Mouse (Mus musculus) fat pad, adult 2 months (tissue): ENCODE data around the gene C1qb.

Experiments used
- DNase-seq: peaks from one replicate; pipeline ENCODE4 v3.0.0-alpha.2; 2011; ENCODE audit warnings: low read depth, low spot score; ENCODE audit errors: extremely low read depth

The C1qb gene

DNA sequence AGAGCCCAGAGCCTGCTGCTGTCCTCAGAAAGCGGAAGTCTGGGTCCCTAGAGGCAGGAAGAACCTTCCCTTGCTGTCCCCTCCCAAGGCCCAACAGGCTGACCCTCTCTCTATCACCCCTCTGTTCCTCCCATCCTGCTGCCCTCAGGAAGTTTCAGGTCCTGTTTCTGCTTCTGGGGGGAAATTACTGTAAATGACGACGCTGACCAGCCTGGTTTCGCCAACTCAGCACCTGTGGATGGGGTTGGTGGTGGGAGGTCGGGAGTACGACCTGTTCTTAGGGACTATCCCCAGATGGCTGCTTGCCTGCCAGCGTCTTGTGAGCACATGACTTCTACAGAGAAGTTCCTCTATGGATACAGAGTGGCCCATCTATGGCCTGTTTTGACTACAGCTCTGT lies at the start of gene C1qb:
Gene C1qb, minus strand, starts transcription at position 87 of the 400 bp plus-strand sequence.
- no peak for DNase-seq

DNA sequence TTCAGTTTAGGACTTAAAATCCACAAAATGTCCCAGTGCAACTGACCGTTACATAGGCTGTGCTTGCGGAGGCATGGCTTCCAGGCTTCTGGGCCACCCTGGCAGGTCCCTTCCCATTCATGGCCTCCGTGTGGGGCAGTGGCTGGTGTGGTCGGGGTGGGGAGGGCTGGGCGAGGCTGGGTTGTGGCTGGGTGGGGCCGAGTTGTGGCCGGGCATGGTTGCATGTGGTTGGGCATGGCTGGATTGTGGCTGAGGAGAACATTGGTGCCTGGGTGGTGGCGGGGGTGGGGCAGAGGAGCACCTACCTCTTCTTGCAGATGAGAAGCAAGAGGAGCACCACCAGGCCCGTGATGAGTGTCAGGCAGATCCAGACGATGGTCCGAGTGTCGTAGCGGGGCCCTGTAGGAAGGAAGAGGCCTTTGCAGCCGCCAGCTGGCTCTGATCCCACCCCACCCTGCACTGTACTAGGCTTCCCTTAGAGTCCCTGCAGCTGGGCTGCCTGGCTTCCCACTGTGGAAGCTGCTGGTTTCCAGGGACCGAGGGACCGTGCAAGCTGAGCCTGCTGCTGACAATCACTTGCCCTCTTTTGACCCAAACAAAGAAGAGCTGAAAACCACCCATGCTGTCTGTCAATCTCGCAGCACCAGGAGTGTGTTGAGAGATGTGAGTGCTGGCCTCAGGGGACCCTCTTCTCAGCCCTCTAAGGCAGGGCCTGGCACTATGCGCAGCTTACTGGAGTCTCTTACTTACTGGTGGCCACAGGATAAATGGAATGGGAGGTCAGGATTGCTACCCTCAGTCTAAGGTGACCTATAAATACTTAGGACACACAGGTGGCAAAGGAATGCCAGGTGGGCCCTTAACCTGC lies 49.0 kb upstream of the C1qb start:
- DNase-seq, result no peak

DNA sequence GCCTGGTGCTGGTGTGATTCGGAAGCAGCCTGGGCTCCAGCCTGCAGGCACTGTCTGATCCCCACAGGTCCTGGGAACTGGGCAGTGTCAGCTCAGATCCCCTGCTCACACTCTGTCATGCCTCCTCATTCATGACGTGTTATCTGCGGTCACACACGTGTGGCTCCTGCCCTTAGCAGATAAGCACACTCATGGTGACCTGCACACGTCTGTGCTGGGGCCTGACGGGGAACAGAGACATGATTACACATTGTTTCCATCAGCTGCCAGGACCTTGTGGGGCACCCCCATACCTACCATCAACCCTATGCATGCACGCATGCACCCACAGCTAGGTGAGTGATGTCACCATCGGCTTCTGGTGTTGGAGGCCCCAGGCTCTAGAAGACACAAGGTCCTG lies 44.5 kb upstream of the C1qb start:
- no peak for DNase-seq

GRCm38 (mm10) chr4:136928928-136929327 lies 42.9 kb upstream of the C1qb start:
- DNase-seq, result no peak

DNA sequence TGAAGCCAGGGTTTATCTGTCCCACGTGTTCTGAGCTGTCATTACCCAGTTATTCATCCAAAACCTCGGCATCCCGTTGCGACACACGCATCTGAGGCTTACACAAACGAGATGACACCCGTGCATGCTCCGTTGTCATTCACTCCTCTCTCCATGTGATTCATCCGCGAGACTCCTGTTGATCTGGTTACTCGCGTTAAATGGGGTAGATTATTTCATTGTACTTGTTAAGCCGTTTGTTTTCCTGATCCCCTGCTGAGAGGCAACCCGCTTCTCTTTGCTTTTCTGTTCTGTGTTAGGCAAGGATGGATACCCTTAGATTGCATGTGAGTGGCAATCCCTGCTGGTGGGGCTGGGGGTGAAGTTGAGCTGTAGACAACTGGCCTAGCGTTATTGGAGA lies 39.8 kb upstream of the C1qb start:
- DNase-seq, result no peak

DNA sequence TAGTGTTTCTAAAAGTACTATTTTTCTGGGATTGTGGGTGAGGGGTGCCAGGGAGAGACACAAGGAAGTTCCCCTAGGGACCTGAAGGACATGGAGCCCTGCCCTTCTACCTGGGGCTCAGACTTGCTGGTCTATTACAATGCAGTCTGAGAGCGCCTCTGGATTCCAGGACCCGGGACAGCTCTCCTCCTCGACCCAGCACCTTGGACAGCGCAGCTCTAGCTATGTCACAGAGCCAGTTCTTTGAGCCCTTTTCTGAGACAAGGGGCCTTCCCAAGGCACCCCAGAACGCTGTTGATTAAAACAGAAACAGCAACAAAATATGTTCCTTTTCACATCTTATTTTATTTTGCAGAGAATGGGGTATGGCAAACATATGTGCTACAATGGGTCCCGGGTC lies 38.5 kb upstream of the C1qb start:
- no peak for DNase-seq

GRCm38 (mm10) chr4:136919526-136919925 lies 33.5 kb upstream of the C1qb start:
- no peak for DNase-seq

GRCm38 (mm10) chr4:136918834-136919233 lies 32.8 kb upstream of the C1qb start:
- DNase-seq, result no peak

DNA sequence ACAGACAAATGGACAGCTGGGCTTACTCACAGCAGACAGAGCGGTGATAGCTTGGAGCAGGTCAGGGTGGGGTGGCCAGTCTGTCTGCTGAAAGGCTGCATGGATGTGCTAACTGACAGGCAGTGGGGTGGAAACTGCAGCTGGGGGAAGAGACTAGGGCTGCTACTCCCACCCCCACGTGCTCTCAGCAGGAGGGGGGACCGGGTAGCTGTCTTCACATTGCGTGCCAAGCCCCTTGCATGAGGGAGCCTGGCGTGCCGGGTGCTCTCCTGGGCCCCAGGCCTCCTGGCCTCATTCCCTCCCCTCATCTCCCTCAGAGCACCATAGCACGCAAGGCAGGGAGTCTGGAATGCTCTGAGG lies 31.2 kb upstream of the C1qb start:
- no peak for DNase-seq

DNA sequence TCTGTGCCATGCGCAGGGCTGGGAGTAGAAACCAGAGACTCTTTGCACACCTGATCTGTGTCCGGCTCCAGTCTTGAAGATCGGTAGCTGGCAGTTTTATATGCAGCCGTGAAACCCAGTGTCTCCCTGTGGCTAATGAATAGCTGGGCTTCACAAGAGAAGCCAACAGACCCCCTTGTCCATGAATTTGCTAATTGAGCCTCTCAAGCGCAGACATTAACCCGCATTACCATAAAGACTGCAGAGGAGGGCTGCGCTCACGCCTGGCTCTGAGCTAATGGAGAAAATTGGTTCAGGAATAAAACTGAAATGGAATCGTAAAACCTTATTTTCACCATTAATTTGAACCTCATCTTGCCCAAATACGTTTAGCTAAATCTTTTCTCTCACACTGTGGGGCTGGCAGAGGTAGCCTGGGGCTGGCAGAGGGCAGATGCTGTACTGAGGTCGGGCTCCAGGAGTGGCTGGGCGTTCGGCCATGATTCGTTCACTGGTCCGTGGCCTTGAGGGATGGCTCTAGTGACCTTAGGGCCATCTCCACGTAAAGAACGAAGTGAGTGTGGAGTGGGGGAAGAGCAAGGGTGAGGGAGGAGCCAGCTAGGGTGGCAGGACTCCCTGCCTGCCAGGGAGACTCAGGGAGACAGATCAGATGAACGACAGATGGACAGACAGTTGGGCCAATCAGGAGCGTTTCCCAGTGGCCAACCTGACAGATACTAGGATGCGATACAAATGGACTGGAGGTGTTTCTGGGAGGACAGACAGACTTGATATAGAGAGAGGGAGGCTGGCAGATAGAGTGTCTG lies 30.6 kb upstream of the C1qb start:
- DNase-seq, result no peak

- no peak for DNase-seq
Measured at GRCm38 (mm10) chr4:136912841-136913240, 26.9 kb upstream of the C1qb start.

GRCm38 (mm10) chr4:136911804-136912203 lies 25.8 kb upstream of the C1qb start:
- no peak for DNase-seq

GRCm38 (mm10) chr4:136911211-136911646 lies 25.2 kb upstream of the C1qb start:
- no peak for DNase-seq

- DNase-seq, result no peak
Measured at GRCm38 (mm10) chr4:136907809-136908208, 21.8 kb upstream of the C1qb start.

GRCm38 (mm10) chr4:136907033-136907432 lies 21.0 kb upstream of the C1qb start:
- DNase-seq, result no peak

DNA sequence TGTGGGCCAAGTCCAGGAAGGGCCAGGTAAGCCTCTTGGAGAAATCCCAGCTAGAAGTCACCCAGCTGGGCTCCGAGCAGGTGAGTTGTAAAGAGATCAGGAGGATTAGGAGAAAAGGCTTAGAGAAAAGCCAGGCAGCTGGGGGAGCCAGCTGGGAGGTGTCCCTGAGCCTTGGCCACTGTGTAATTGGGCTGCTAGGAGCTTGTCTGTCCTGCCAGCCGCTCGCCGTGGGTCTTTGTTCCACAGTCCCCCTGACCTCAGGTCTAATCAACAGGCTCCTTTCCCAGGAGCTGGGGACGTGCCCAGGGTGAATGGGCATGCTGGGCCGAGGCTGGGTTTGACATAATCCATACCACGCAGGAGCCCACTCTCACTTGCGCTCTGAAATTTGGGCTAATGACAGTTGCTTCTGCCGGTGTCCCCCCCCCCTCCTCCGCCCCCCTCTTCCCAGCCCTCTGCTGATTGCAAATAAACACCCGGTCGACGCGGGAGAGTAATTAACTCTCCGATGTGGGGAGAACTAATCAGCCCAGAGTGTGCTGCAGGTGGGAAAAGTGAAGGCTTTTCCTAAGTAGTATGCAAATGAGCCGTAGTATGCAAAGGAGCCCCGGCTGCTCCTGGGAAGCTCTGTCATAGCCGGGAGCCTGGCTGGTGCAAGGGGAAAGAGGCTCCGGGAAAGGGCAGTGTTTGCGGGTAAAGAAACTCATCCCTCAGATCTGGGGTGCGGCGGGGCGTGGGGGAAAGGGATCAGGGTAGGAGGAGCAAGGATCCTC lies 19.0 kb upstream of the C1qb start:
- DNase-seq, result no peak

DNA sequence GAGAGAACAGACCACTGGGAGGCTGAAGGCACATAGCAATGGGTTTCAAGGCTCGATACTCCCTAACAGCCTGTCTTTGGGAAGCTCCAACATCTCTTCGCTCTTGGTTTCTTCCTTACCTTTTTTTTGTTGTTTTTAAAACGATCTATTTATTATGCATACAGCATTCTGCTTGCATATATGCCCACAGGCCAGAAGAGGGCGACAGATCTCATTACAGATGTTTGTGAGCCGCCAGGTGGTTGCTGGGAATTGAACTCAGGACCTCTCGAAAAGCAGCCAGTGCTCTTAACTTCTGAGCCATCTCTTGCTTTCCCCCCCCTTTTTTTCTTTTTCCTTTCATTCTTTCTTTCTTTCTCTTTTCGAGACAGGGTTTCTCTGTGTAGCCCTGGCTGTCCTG lies 13.2 kb upstream of the C1qb start:
- DNase-seq, result no peak

DNA sequence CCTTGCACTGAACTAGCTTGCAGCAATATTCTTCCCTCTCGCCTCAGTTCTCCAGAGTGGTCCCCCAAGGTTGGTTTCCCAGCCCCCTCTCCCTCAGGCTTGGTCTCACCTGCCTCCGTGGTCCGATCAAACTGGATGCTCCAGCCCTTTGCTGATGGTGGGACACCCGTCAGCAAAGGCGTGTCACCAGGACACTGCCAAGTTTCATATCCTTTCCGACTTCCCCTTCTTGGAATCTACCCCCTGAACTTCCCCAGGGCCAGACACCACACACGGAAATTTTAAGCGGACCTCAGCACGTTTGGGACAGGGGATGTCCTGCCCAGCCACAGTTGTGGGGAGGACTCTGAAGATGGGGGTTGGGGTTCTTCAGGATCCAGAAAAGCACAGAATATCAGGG lies 12.7 kb upstream of the C1qb start, which contains the start of gene C1qa:
Gene C1qa, minus strand, starts transcription at position 167 of the 400 bp plus-strand sequence.
- no peak for DNase-seq

GRCm38 (mm10) chr4:136898084-136898598 lies 12.2 kb upstream of the C1qb start:
- DNase-seq, result no peak

DNA sequence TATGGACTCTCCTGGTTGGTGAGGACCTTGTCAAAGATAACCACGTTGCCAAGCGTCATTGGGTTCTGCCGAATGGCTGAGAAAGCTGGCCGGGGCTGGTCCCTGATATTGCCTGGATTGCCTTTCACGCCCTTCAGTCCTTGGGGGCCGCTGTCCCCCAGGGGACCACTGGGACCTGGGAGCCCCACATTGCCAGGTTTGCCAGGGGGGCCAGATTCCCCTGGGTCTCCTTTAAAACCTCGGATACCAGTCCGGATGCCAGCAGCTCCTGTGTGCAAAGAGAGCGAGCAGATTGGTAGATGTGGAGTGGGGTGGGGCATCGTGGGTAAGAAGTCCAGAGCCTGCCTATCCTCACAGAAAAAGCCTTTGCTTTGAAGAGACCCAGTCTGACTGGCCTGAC lies 10.5 kb upstream of the C1qb start:
- DNase-seq, result no peak

DNA sequence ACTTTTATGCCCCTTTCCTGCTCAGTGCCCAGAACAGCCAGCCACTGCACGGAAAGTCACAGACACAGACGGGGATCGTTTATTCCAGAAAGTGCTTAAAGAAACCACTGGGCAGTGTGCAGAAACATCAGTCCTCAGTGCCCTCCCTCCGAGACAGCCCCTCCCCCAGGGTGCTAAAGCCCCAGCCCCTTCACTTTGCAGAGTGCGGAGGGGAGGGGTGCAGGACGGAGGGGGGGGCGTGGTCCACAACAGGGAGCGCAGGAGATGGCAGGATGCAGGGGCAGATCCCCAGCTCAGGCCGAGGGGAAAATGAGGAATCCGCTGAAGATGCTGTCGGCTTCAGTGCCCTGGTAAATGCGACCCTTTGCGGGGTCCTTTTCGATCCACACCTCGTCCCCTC lies 9.9 kb upstream of the C1qb start:
- DNase-seq, result no peak
